Mouse (Mus musculus): ENCODE results near the gene Epb41.

- TF ChIP-seq CTCF (IDR thresholded peaks at IDR 0.05; ENCODE audit: control insufficient read depth, insufficient read depth, insufficient read length) (no peak), CEBPB (IDR thresholded peaks at IDR 0.05; ENCODE audit: low read depth) (no peak)
Observed at GRCm38 (mm10) chr4:132076480-132077405, 1.6 kb upstream of the Epb41 start.

All from C2C12 (cell line).